Mouse (Mus musculus): ENCODE measurements at regions not wholly inside any gene's neighbourhood (a gene's known extent, or its start where the extent isn't known, plus 50 kb on each side); places are given as distances from the start of the nearest gene placed in this dataset.

GRCm38 (mm10) chr5:148619917-148620316 lies 67.3 kb upstream of the Ubl3 start:
- no peak for DNase-seq (ENCODE audit: low read depth in 2 of 2, low spot score in 2 of 2)

GRCm38 (mm10) chr5:148616426-148616825 lies 63.8 kb upstream of the Ubl3 start:
- DNase-seq (ENCODE audit: low read depth in 2 of 2, low spot score in 2 of 2) = no peak

GRCm38 (mm10) chr5:148615706-148616366 lies 63.2 kb upstream of the Ubl3 start:
- no peak for DNase-seq (ENCODE audit: low read depth in 2 of 2, low spot score in 2 of 2)

- no peak for DNase-seq (ENCODE audit: low read depth in 2 of 2, low spot score in 2 of 2)
Measured at GRCm38 (mm10) chr5:148615117-148615516, 62.5 kb upstream of the Ubl3 start.

GRCm38 (mm10) chr5:148611323-148611722 lies 58.7 kb upstream of the Ubl3 start:
- no peak for DNase-seq (ENCODE audit: low read depth in 2 of 2, low spot score in 2 of 2)

GRCm38 (mm10) chr5:148609506-148609880 lies 56.9 kb upstream of the Ubl3 start:
- DNase-seq (ENCODE audit: low read depth in 2 of 2, low spot score in 2 of 2) = no peak

GRCm38 (mm10) chr5:148608857-148609505 lies 56.4 kb upstream of the Ubl3 start:
- DNase-seq (ENCODE audit: low read depth in 2 of 2, low spot score in 2 of 2) = no peak

- DNase-seq (ENCODE audit: low read depth in 2 of 2, low spot score in 2 of 2) = no peak
Measured at GRCm38 (mm10) chr5:148608178-148608577, 55.6 kb upstream of the Ubl3 start.

- no peak for DNase-seq (ENCODE audit: low read depth in 2 of 2, low spot score in 2 of 2)
Measured at GRCm38 (mm10) chr5:148605730-148606129, 53.1 kb upstream of the Ubl3 start.
